Mouse (Mus musculus) brain, adult 2 months (tissue): ENCODE data around the gene Rtp1.

Experiments used
- DNase-seq: peaks from one replicate; pipeline ENCODE4 v3.0.0; 2011; ENCODE audit warnings: low read depth, low spot score

Rtp1 gene

DNA sequence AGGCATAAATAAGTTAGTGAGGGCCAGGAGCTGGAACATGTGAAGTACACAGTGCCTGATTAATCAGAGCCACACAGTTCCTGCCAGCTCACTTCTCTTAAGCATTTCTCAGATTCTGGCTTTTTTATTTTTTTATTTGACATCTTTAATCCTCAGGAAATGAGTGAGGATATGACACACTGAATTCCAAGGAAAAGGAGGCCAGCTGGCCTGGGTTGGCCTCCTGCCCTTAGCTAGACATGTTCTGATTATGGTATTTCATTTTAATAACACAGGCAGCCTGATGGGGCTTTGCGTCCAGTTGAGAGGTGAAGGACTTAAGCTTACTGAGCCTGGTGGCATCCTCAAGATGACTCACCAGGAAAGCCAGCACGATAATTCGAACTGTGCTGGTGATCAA, 27.6 kb downstream of the Rtp1 start:
- DNase-seq: peak; percentile 39

DNA sequence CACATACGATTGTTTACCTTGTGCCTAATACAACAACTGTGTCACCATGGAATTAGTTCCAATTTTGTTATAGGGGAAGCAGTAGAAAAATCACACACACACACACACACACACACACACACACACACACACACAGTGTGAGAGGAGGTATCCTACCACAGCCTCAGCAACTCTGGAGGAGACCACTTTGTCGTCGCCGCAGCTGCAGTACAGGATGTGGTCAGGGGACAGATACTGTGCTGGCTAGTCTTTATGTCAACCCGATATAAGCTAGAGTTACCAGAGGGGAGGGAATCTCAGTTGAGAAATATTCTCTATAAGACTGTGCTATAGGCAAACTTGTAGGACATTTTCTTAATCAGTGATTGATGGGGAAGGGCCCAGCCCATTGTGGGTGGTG, 28.4 kb downstream of the Rtp1 start:
- no peak for DNase-seq

DNA sequence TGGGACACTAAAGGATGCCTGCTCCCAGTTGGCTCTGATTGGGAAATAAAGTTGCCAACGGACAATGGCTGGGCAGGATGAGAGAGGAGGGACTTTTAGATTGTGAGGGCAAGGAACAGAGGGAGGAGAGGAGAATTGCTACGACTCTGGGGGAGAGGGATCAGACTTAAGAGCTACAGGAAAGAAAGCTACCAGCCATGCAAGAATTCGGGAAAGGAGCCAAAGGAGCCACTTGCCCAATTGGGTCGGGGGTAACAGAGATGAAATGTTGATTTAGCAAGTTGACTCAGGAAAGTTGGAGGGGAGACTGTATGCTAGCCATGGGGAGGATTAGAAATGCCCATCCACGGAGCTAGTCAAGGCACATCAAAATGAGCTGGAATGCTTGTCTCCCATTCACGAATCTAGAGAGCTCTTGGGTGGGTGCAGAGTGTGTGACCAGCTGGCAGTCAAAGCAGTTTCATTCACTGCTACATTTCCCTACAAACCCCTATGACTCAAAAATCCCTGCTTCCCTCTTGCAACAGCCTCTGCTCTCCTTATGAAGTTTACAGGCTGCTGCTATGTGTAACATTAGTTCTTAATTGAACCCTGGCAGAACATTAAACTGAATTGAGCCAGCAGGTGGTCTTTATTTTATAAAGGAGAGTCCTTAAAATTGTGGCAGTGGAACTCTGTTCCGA, 30.1 kb downstream of the Rtp1 start:
- DNase-seq: peak; percentile 10

DNA sequence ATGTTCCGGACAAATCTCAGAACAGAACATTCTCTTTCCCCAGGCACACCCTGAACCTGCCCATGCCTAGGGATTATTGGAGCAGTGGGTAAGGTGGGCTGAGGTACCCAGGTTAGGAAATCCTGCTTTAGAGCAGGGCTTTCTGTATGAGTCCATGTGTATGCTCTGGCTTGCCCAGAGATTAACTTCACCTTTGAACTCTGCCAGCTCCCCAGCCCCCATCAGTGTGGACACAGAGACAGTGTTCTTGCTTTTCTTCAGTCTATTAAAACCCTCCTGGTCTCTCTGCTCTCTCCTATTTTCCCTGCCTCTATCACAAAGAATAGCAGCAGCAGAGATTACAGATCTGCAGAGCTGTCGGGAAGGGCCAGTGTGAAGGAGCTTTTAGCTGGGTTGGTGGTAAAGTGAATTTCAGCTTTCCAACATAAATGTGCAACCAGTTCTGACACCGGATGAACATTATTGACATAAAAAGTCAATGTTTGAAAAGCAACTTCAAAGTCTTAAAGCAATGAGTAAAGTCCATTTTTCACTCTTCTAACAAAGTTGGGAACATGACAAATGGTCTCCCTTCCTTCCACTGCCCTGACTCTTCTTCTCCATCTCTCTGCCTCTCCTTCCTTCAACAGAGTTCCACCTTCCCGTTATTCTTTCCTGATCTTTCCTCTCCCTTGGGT, 34.9 kb downstream of the Rtp1 start:
- DNase-seq: no peak

DNA sequence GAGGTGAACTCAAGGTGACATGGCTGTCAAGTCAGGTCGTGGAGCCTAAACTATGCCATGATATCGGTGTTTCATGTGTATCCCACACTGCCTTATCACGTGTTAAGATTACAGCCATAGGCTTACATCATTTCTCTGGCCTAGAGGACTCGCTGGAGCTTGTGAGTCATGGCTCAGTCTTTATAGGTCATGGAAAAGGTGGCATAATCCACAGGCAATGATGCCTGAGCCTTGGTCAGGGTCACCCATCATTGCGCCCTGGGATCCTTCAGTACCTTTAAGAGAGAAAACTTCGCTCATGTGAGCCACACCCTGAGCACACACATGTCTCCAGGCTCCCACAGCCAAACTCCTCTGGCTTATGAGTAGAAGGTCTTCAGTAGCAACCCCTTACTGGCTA, 42.6 kb downstream of the Rtp1 start:
- no peak for DNase-seq

DNA sequence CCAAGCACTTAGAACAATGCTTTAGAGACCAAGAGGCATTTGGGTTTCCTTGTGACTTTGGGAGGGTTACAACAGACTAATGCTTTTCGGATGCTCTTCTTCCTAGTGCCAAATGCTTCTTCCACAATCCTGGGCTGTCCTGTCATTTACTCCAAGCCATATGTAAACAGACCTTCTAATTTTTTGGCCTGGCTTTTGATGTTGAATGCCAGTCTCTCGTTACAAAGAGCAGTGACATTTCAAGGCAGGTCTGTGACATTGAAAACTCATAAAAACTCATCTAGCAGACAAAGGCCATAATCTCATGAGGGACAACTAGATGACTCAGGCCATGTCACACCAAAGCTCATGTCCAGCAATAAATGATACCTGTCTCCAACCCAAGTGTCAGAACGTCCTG, 43.1 kb downstream of the Rtp1 start:
- DNase-seq: no peak

DNA sequence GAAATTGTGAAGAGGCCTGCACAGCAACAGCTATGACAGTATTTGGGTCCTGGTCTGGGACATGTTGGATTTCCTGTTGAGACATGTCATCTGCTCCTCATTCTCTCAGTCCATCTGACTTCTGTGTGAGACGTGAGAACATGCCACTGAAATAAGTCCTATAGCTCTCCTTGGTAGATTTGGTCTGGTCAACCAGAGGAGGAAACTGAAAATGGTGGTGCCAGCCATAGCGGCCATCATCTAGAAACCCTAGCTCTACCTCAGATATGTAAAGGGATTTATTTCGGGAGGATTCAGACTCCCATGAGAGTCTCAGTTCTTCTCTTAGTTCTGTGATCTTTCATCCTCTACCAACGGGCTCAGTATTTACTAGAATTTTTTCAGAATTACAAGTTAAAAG, 46.7 kb downstream of the Rtp1 start:
- DNase-seq: no peak

DNA sequence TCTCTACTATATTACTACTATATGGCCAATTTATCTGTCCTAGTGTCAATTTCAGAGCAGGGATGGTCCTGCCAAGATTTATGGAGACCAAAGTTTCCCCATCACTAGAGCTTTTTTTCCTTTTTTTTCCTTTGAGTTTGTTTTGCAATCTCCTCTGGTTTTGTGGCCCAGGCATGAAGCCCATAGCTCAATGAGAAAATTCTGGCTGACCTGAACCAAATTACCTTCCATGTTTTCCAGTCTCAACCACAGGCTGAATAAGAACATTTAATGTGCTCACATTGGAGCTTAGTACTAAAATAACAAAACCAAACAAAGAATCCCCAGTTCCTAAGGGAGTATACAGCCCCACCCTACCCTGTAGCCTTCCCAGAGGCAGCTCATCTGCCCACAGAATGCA, 47.7 kb downstream of the Rtp1 start:
- DNase-seq: no peak

DNA sequence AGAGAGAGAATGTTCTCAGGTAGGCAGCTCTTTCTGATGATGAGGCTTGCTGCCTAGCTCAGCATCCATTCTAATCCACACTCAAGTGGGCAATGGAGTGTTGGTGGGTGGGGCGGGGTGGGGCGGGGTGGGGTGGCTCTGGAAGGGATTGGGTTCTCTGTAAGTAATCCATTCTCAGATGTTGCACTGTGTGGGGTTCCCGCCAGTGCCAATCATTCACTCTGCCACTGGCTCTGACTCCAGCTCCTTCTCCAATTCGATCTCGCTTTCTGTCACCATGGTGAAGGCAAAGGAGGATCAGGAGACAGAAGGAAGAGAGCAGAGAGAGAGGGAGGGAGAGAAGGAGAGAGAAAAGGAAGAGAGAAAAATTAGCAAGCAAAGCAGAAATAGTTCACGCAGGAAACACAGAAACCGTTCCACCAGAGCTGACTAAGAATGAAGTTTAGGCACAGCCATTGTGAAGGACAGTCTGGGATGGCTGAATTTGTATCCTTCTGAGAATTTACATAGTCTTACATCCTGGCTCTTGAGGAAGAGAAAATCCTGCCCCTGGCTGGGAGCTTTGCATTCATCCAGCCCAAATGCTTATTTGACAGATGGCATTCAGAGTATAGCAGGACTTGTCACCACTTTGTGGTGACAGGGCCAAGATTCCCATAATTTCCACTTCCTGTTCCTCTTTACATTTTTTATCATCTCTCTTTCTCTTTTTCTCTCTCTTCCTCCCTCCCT, 51.1 kb downstream of the Rtp1 start:
- no peak for DNase-seq

DNA sequence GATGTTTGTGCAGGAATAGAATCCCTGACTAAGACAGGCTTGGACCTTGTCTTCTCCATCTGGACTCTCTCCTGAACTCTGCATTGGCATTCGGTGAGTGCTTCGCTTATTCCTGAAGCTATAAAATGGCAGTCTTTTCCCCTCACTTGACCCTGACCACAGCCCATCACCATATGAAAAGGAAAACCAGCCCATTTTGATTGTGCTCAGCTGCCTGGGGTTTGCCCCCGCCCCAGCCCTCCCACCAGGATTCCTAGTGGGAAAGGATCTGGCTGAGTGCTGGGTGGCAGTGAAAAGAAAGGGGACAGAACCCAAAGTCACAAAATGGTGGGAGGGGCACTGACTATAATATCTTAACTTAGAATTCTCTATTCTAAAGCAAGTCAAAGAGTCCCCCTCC, 53.3 kb downstream of the Rtp1 start:
- no peak for DNase-seq

DNA sequence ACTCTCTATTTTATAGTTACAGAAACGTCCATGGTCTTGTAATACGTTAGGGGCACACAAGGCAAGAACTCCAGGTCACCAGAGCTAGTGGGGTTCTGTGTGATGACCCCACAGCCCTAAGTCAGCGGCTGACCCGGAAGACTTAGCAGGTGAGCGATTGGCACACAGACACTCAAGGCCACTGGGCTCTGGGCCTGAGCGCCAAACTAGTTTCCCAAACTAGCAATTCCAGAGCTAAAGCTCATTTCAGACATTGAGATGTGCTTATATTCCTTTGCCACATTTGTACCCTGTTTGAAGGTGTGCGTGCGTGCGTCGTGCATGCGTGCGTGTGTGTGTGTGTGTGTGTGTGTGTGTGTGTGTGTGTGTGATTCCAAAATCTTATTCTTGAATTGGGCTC, 53.9 kb downstream of the Rtp1 start:
- DNase-seq: no peak

DNA sequence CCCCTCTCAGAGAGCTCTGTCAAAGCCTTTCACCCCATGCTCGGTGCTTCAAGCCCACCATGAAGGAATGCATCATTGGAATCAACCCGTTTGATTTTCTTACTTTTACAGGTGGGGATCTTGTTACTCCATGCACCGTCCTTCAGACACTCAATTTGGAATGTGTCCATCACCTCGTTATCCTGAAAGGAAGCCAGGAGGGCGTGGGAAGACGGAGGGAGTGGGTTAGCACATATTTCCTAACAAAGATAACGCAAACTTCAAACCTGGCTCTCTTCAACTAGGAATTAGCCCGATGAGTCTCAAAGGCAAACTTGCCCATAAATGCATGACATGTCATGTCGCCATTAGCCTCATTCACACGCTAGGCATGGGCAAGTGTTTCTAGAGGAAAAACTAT, 54.4 kb downstream of the Rtp1 start:
- no peak for DNase-seq
